Mouse (Mus musculus) limb, embryonic 10.5 days (tissue): ENCODE results near the gene Tbc1d2b. TPM values are rescaled to one million over a fixed set of nuclear protein-coding genes. Genes with fewer than 3 reads are reported as not detected.

Experiments used
- DNase-seq: peaks from one replicate; pipeline ENCODE4 v3.0.0-alpha.2; 2017; ENCODE audit warnings: low spot score
- H3K27ac ChIP-seq: fragments of 300-500 bp; sonication (generic); 2 replicates; pipeline ENCODE4 v1.5.1; 2016; ENCODE audit warnings: mild to moderate bottlenecking
- H3K27me3 ChIP-seq: fragments of 300-500 bp; sonication (generic); 2 replicates; pipeline ENCODE4 v1.6.1; 2016; ENCODE audit warnings: low read depth, mild to moderate bottlenecking; ENCODE audit not compliant: poor library complexity, severe bottlenecking
- H3K36me3 ChIP-seq: fragments of 300-500 bp; sonication (generic); 2 replicates; pipeline ENCODE4 v1.6.1; 2016; ENCODE audit warnings: mild to moderate bottlenecking, moderate library complexity
- H3K4me1 ChIP-seq: fragments of 300-500 bp; sonication (generic); 2 replicates; pipeline ENCODE4 v1.6.1; 2016
- H3K4me3 ChIP-seq: fragments of 300-500 bp; sonication (generic); 2 replicates; pipeline ENCODE4 v1.5.1; 2016; ENCODE audit warnings: mild to moderate bottlenecking, moderate library complexity
- H3K9me3 ChIP-seq: fragments of 300-500 bp; sonication (generic); replicated peaks from 2 replicates; pipeline ENCODE4 v1.6.1; 2016; ENCODE audit warnings: mild to moderate bottlenecking
- WGBS: fragments of 180-500 bp; shearing (Covaris S2); methylation state at CpG from one replicate; pipeline ENCODE4 v1.1.7; 2016; 5-methylcytosine and 5-hydroxymethylcytosine counted together
- polyA plus RNA-seq: library from polyadenylated mRNA; unstranded; fragments of >200 nt; fragmentation: Nextera tagmentation; extraction: Ambion mirVana; gene quantifications from 2 replicates; pipeline ENCODE4 v1.2.1, GENCODE M21; 2016

Gene Tbc1d2b
- polyA plus RNA-seq, 1 experiment from 2014 or later, result 8.5 TPM

DNA sequence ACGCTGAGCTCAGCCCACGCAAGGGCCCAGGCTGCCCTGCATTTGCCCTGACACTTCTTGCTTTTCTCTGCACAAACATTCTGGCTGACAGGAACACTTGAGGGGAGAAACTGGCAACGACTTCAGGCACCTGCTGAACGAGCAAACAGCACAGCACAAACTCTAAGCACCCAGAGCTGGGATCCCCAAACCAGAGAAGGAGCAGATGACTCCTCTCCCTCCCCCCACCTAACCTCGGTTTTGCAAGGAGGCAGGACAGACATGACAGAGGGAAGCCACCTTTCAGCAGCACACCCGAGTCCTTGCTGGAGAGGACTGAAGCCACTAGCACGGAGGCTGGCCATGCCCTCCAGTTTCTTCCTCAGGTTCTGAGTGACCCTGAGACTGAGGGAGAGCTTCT, 23.3 kb downstream of the Tbc1d2b start:
- 86% methylated on average over 7 of the region's 7 CpGs for WGBS
- Histone ChIP-seq H3K27me3 (no peaks in the 10 kb centered on the region), H3K27ac (no peak overlapping the region), H3K36me3 (0 out of 2 replicates have a peak, but pooled peaks cover 7% of the 10 kb centered on the region), H3K4me3 (no peak overlapping the region), H3K9me3 (no peaks in the 10 kb centered on the region), H3K4me1 (no peaks in the 10 kb centered on the region)
- DNase-seq, result no peak

DNA sequence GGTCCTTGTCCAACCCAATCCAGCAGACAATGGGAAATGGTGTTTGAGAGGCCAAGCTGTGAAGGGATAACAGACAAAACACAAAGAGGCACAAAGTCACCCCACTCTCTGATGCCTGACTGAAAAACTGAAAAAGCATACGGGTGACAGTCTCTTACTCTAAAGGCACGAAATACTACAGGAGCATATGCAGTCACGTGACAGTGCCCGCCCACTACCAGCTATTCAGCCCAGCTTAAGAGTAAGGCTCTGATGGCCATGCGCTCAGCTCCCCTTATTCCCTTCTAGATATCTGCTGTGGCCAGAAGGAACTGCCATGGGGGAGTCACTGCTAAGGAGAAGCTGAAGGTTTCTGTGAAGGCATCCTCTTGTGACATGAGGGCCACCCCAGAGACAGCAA, 24.8 kb downstream of the Tbc1d2b start:
- 96% methylated on average over 5 of the region's 5 CpGs for WGBS
- no peak overlapping the region for H3K4me3 ChIP-seq
- DNase-seq, result no peak
- no peaks in the 10 kb centered on the region for H3K27me3 ChIP-seq
- no peak overlapping the region for H3K27ac ChIP-seq
- H3K4me1 ChIP-seq, result no peaks in the 10 kb centered on the region
- H3K36me3 ChIP-seq, result 0 out of 2 replicates have a peak, but pooled peaks cover 7% of the 10 kb centered on the region
- no peaks in the 10 kb centered on the region for H3K9me3 ChIP-seq

DNA sequence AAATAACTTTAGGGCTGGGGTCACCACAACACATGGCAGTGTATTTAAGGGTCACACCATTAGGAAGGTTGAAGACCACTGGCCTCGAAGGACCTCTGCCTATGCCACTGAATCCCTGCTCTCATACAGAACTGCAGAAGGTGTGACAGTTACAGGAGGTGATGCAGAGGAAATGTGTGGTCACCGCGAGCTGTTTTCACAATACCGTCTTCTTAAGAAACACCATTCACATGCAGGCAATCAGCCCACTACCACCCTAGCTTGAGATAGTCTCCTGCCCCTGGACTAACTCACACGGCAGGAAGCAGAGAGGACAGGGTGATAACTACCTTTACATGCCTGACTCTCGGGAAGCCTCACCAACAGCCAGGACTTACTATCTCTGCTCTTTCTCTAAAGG, 25.4 kb downstream of the Tbc1d2b start:
- no peaks in the 10 kb centered on the region for H3K27me3 ChIP-seq
- H3K9me3 ChIP-seq, result no peaks in the 10 kb centered on the region
- no peak overlapping the region for H3K4me3 ChIP-seq
- 0 out of 2 replicates have a peak, but pooled peaks cover 7% of the 10 kb centered on the region for H3K36me3 ChIP-seq
- no peaks in the 10 kb centered on the region for H3K4me1 ChIP-seq
- WGBS, result 93% methylated on average over 6 of the region's 6 CpGs
- no peak overlapping the region for H3K27ac ChIP-seq
- DNase-seq, result no peak

DNA sequence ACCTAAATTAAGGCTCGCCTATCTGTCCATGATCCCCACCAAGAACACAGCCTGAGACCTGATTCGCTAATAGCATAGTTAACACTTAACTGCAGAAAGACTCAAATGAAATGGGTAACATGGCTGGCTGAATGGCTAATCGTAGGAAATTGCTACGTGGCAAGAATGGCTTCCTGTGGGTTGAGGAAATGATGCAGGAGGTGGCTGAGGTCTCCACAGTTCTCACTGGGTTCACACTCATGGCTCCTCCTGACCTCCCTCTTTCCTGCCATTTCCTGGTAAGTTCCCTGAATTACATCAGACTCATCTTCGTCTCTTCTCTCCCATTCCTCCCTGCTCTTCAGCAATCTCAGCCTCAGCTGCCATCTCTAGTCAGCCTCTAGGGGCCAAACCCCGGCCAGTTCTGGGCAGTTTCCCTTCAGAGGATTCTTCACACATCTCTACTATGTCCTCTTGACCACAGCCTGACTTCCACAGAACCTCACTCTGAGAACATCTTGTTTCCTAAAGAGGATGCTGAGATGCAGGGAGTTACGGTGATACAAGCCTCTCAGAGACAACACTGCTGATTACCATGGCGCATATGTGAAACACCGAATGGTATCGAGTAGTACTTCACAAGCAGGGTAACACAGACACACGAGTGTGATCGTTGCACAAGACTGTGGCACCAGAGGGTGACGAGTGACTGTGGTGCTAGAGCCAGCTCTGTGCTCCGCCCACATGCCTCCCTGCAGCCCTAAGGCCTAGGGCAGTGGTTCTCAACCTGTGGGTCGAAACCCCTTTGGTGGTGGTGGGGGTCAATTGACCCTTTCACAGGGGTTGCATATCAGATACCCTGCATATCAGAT, 26.1 kb downstream of the Tbc1d2b start:
- H3K4me1 ChIP-seq, result no peaks in the 10 kb centered on the region
- H3K36me3 ChIP-seq, result peaks cover 9% of the 10 kb centered on the region
- no peak overlapping the region for H3K4me3 ChIP-seq
- WGBS, result 90% methylated on average over 15 of the region's 15 CpGs
- DNase-seq, result no peak
- no peaks in the 10 kb centered on the region for H3K27me3 ChIP-seq
- no peaks in the 10 kb centered on the region for H3K9me3 ChIP-seq
- no peak overlapping the region for H3K27ac ChIP-seq

DNA sequence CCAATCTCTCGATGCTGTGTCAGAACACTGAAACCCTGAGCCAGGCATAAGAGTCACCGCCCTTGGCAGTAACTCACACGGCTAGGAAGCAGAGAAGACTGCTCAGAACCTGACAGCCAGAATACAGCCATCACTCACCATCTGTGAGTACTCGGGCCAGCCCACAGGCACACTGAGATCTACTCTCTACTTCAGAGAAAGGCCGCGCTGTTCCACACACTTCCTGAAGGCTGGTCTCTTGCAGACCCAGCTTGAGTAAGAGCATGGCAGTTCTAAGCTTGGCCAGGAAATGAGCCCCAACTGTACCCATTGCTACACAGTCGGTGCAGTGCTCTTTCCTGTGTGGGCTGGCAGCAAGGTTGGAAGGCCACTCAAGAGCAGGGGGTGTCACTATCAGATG, 27.7 kb downstream of the Tbc1d2b start:
- DNase-seq, result no peak
- Histone ChIP-seq H3K9me3 (no peaks in the 10 kb centered on the region), H3K27ac (no peak overlapping the region), H3K4me3 (no peak overlapping the region), H3K27me3 (no peaks in the 10 kb centered on the region), H3K4me1 (no peaks in the 10 kb centered on the region), H3K36me3 (peaks cover 17% of the 10 kb centered on the region)
- WGBS, result 88% methylated on average over 7 of the region's 7 CpGs

DNA sequence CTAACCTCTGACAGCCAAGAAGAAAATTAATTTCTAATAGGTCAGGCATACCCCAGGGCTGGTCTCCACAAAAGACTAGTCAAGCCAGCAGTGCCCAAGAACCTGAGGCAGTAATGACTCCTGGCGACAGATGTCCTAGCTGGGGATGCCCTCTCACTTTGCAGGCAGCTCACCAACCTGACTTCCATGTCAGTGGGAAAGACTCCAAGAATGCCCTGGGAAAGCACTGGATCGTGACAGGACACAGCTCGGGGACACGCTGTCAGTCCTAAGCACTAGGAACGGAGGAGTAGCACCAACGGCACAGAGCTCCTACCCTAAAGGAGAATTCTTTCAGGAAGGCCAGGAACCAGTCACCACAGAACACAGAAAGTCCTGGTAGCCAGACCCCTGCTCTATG, 28.3 kb downstream of the Tbc1d2b start:
- H3K9me3 ChIP-seq, result no peaks in the 10 kb centered on the region
- 91% methylated on average over 6 of the region's 6 CpGs for WGBS
- no peak overlapping the region for H3K27ac ChIP-seq
- H3K36me3 ChIP-seq, result peaks cover 14% of the 10 kb centered on the region
- no peaks in the 10 kb centered on the region for H3K27me3 ChIP-seq
- DNase-seq, result no peak
- H3K4me3 ChIP-seq, result no peak overlapping the region
- no peaks in the 10 kb centered on the region for H3K4me1 ChIP-seq

DNA sequence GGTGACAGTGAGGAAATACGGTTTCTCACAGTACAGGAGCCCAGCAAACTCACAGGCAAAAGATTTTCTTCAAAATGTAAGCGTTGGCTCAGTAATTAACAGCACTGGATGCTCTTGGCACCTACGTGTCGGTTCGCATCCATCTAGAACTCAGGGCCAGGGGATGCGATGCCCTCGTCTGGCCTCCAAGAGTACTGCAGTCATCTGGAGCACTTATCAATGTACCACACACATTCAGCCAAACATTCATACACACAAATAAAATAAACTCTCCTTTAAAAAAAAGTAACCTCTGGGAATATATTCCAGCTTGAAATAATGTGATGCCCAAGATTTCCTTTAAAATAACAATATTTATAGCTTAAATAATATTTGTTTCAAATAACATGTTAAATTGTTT, 29.0 kb downstream of the Tbc1d2b start:
- WGBS, result 74% methylated on average over 7 of the region's 7 CpGs
- Histone ChIP-seq H3K9me3 (no peaks in the 10 kb centered on the region), H3K4me3 (no peak overlapping the region), H3K27me3 (no peaks in the 10 kb centered on the region), H3K36me3 (peaks cover 9% of the 10 kb centered on the region), H3K4me1 (no peaks in the 10 kb centered on the region), H3K27ac (no peak overlapping the region)
- DNase-seq, result no peak

DNA sequence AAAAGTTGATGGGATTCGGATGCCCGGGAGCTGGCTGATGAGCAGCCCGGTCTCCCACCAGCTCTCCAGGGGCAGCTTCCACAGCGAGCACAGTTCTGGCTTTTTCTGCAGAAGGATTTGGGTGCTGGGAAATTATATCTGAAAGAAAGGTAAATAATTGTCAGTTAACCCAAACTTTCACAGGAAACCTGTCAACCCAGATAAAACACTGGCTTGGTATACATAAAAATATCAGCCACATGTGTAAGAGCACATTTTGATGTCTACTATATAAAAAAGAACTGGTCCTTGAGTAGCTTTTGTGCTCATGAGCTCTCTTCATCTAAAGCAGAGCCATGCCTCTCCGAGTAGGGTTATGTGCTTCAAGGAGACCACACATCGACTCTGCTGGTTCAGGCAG, 29.6 kb downstream of the Tbc1d2b start:
- H3K9me3 ChIP-seq, result no peaks in the 10 kb centered on the region
- no peaks in the 10 kb centered on the region for H3K27me3 ChIP-seq
- H3K27ac ChIP-seq, result no peak overlapping the region
- H3K4me1 ChIP-seq, result no peaks in the 10 kb centered on the region
- peaks cover 9% of the 10 kb centered on the region for H3K36me3 ChIP-seq
- DNase-seq, result no peak
- 94% methylated on average over 6 of the region's 6 CpGs for WGBS
- no peak overlapping the region for H3K4me3 ChIP-seq

DNA sequence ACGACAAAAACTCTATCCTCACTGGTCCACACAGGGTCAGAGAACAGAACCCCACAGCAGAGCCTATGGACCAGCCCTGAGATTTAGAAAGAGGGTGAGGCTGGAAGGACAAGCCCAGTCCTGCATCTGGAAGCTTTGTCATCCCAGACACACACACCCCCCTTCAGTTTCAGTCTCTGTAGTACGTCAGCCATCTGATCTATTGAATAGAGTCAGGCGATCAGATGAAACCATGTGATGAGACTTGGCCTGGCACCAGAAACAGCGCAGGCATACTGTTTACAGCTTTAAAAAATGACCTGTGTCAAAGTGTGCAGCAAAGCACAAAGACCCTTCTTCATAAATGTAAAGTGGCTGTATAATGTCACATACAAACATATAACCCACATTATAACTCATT, 30.0 kb downstream of the Tbc1d2b start:
- H3K9me3 ChIP-seq, result no peaks in the 10 kb centered on the region
- no peaks in the 10 kb centered on the region for H3K4me1 ChIP-seq
- peaks cover 9% of the 10 kb centered on the region for H3K36me3 ChIP-seq
- H3K4me3 ChIP-seq, result no peak overlapping the region
- no peak for DNase-seq
- no peaks in the 10 kb centered on the region for H3K27me3 ChIP-seq
- WGBS, result 87% methylated on average over 4 of the region's 4 CpGs
- no peak overlapping the region for H3K27ac ChIP-seq

DNA sequence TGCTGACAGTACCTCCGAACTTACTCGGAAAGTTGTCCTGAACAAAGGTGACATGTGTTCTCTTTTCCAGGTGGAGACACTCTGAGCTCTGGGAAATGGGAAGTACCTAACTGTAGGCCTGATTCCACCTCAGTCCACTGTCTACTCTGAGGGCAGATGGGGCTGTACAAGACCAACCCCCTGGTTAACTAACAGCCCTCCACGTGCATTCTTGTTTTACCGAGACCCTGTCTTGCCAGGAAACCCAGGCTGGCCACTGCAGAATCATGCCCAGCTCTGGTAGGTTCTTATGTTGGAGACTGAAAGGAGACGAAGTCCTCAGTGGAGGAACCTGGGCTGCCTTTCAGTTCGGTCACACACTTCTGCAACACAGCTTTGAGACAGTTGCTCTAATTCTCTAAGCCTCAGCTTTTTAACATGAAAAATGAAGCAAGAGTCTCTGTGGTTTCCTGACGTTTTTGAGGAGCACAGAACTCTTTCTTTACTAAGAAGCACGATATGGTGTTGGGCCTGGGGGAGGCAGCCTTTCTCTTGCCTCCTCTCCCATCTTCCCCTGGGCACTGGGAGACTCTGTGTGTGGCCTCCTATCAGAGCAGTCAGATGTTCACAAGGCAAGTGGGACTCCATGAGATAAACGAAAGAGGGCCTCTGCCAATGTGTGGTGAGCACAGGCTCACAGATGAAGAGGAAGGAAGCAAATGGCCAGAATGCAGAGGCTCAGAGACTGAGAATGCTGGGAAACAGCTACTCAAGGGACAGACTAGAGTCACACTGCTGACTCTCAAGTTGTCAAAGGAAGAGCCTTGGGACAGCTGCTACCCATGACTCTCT, 33.2 kb downstream of the Tbc1d2b start:
- no peaks in the 10 kb centered on the region for H3K9me3 ChIP-seq
- 81% methylated on average over 9 of the region's 9 CpGs for WGBS
- H3K36me3 ChIP-seq, result peaks cover 9% of the 10 kb centered on the region
- H3K27me3 ChIP-seq, result no peaks in the 10 kb centered on the region
- H3K4me1 ChIP-seq, result no peaks in the 10 kb centered on the region
- no peak for DNase-seq
- H3K4me3 ChIP-seq, result no peak overlapping the region
- no peak overlapping the region for H3K27ac ChIP-seq

DNA sequence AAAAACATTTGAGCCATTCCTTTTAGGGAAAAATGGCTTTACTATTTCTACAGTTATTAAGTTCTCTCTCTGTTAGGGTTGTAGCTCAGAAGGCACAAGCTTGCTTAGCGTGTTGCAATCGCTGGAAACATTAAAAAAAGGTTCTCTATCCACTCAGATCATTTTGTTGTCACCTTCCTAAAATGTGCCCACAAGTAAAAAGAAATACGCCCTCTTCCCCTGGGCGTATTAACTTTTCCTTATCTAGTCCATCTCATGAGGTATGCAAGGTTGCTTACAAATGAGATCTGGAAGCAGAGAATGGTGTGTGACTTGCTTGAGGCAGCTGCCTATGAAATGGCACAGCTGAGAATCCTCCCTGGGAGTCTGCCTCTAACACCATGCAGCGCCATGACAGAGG, 33.8 kb downstream of the Tbc1d2b start:
- no peak overlapping the region for H3K4me3 ChIP-seq
- H3K36me3 ChIP-seq, result peaks cover 9% of the 10 kb centered on the region
- no peaks in the 10 kb centered on the region for H3K4me1 ChIP-seq

DNA sequence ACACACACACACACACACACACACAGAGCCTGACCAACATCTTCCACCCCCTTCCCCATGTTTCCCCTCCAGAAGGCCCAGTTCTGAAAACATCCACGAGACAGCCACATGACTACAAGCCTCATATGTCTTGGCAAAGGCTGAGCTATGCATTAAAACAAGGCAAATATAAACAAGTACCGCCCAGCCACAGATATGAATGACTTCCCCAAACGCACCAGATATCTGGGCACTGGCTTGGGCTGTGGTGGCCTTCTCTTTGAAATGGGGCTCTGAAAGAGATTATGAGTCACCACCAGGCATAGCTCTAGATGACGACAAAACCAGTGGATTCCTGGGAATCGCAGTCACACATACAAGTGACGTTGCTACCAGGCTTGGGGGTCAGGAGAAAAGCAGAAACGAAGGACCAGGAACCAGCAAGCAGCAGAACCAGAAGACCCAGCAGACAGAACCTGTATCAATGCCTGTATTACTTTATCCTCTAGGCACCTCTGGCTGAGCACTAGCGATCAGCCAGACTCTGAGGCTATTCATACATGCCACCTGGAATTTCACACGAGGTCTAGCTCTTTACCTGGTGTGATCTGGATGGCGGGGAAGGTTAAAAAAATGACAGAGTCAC, 35.2 kb downstream of the Tbc1d2b start:
- Histone ChIP-seq H3K27me3 (no peaks in the 10 kb centered on the region), H3K9me3 (no peaks in the 10 kb centered on the region), H3K4me3 (no peak overlapping the region), H3K36me3 (peaks cover 9% of the 10 kb centered on the region), H3K27ac (no peak overlapping the region), H3K4me1 (no peaks in the 10 kb centered on the region)
- 89% methylated on average over 10 of the region's 10 CpGs for WGBS
- DNase-seq, result no peak

More for the DNA sequence above, 33.8 kb downstream of the Tbc1d2b start:
- 94% methylated on average over 5 of the region's 5 CpGs for WGBS
- Histone ChIP-seq H3K27me3 (no peaks in the 10 kb centered on the region), H3K9me3 (no peaks in the 10 kb centered on the region), H3K27ac (no peak overlapping the region)
- no peak for DNase-seq

DNA sequence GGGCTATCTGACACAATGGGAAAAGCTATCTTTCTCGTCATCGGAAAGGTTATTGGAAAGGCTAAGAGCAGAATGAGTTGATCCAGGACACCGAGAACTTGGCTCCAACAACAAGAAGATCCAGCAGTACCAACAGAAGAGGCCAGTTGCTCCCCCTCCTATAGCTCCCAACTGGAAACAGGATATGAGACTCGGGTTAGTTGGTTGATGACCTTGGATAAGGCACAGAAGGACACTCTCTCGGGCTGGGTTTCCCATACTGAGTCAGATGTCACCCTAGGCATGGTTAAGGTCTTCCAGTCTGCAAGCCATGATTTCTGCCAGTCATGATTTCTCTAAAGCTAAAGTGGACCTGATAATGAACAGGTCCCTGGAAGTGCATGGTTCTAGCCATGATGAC, 35.8 kb downstream of the Tbc1d2b start:
- Histone ChIP-seq H3K4me1 (no peaks in the 10 kb centered on the region), H3K36me3 (peaks cover 9% of the 10 kb centered on the region), H3K9me3 (no peaks in the 10 kb centered on the region), H3K27me3 (no peaks in the 10 kb centered on the region), H3K4me3 (no peak overlapping the region), H3K27ac (no peak overlapping the region)
- 89% methylated on average over 5 of the region's 5 CpGs for WGBS
- no peak for DNase-seq
